Mouse (Mus musculus): ENCODE data around the gene Tmem126a.

GRCm38 (mm10) chr7:90460330-90460729, 3.3 kb upstream of the Tmem126a start:
- no peak for TF ChIP-seq POLR2A (IDR thresholded peaks at IDR 0.05; ENCODE audit: borderline replicate concordance, insufficient read depth, low read length)
- TF ChIP-seq CTCF (IDR thresholded peaks at IDR 0.05; ENCODE audit: borderline replicate concordance, insufficient read depth, low read depth, low read length): no peak
